Mouse (Mus musculus): ENCODE results near the gene Gm49388. TPM values are rescaled to one million over a fixed set of nuclear protein-coding genes. Genes with fewer than 3 reads are reported as not detected.
A peak's percentile ranks its signal among the peaks of the same experiment; 100 is the strongest.

Gm49388 gene
- polyA plus RNA-seq, 1 experiment from 2014 or later: not detected

DNA sequence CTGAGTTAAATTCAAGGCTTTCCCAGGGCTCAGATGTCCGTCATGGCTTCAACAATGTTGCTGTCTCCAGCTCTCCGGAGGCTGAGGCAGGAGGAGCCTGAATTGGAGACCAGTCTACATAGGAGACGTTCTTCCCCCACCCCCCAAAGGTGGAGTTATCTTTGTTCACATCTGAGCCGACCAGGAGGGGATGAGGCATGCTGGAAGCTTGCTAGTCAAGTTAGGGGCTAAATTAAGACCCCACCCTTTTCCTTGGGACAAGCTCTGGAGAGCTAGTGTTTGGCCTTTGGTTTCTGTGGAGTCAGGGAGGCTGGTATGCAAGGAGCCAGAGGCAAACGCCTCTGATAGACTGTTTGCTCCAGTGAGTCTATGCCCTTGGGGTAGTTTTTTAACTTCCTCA, 32.2 kb upstream of the Gm49388 start:
- peaks cover 55% of the 10 kb centered on the region for H3K4me1 ChIP-seq (replicated peaks)
- no peaks in the 10 kb centered on the region for H3K27me3 ChIP-seq
- H3K9me3 ChIP-seq: no peaks in the 10 kb centered on the region
- no peak overlapping the region for H3K4me2 ChIP-seq
- peaks cover 100% of the 10 kb centered on the region for H3K36me3 ChIP-seq
- H3K9ac ChIP-seq: peak overlapping the region; percentile 29
- 84% methylated on average over 5 of the region's 5 CpGs for WGBS
- no peak overlapping the region for H3K27ac ChIP-seq
- ATAC-seq (ENCODE audit: low FRiP score): no peak
- H3K4me3 ChIP-seq: no peak overlapping the region

DNA sequence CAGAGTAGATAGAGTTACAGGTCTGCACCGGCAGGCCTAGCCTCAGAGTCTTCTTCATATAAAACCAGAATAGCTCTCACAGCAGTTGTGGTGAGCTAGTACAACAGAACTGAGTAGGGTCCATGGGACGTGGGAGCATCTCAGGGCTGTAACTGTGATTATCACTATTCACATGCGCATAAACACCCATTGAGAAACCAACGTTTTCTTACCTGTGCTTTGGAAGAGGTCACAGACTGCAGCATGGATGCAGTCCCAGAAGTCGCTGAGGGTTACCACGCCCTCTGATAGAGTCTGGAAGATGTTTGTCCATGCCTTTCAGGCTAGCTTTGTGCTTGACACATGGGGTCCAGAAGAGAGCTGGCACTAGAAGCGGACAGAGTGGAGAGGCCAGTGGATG, 31.7 kb upstream of the Gm49388 start:
- WGBS: 93% methylated on average over 7 of the region's 7 CpGs

DNA sequence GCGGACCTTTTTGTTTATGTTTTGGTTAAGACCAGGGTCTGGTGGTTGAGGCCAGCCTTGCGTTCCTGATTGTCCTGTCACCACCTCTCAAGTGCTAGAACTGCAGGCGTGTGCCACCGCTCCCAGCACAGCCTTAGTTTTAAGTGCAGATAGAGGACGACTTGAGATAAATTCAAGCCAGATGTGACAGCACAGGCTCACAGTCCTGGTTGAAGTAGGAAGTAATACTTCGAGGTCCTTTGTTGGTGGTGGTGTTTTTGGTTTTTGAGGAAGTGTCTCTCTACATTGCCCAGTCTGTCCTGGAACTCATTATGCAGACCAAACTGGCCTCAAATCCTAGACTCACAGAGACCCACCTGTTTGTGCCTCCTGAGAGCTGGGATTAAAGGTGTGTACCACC, 25.7 kb upstream of the Gm49388 start:
- Histone ChIP-seq H3K4me3 (no peak overlapping the region), H3K36me3 (peaks cover 81% of the 10 kb centered on the region), H3K27ac (no peak overlapping the region), H3K9me3 (no peaks in the 10 kb centered on the region), H3K27me3 (no peaks in the 10 kb centered on the region), H3K4me1 (replicated peaks) (peaks cover 31% of the 10 kb centered on the region), H3K4me2 (no peak overlapping the region), H3K9ac (0 out of 2 replicates have a peak overlapping the region, but pooled peaks have one; percentile 13)
- 84% methylated on average over 6 of the region's 6 CpGs for WGBS
- no peak for ATAC-seq (ENCODE audit: low FRiP score)

More for the DNA sequence above, 31.7 kb upstream of the Gm49388 start:
- Histone ChIP-seq H3K4me3 (no peak overlapping the region), H3K4me2 (no peak overlapping the region), H3K9ac (peak overlapping the region; percentile 59; the same call in 1 of the 2 replicates), H3K27ac (no peak overlapping the region), H3K36me3 (peaks cover 98% of the 10 kb centered on the region), H3K9me3 (no peaks in the 10 kb centered on the region), H3K27me3 (no peaks in the 10 kb centered on the region), H3K4me1 (replicated peaks) (peaks cover 51% of the 10 kb centered on the region)
- no peak for ATAC-seq (ENCODE audit: low FRiP score)

DNA sequence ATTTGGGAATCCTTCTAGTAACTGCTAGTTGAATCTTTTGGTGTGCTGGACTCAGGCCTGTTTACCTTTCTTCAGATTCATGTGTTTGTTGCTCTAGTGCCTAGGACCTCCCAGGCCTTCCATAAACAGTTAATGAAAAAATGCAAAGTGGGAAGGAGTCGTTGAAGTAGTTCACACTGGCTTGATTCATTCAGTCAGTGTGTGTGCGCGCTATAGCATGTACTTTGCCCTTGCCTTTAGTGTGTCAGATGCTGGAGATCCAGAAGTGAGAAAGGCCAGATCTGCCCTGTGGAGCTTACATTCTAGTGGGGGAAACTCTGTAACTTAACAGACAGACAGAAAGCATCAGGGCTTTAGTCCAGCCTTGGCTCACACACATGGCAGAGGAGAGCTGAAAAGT, 24.9 kb upstream of the Gm49388 start:
- no peak overlapping the region for H3K4me3 ChIP-seq
- H3K27me3 ChIP-seq: no peaks in the 10 kb centered on the region
- no peak overlapping the region for H3K4me2 ChIP-seq
- WGBS: 91% methylated on average over 3 of the region's 3 CpGs
- peaks cover 81% of the 10 kb centered on the region for H3K36me3 ChIP-seq
- H3K9ac ChIP-seq: no peak overlapping the region
- H3K9me3 ChIP-seq: no peaks in the 10 kb centered on the region
- no peak for ATAC-seq (ENCODE audit: low FRiP score)
- H3K27ac ChIP-seq: no peak overlapping the region
- H3K4me1 ChIP-seq (replicated peaks): peaks cover 25% of the 10 kb centered on the region

- Histone ChIP-seq H3K4me2 (no peak overlapping the region), H3K36me3 (peaks cover 81% of the 10 kb centered on the region), H3K4me1 (replicated peaks) (peaks cover 20% of the 10 kb centered on the region)
Observed at GRCm38 (mm10) chr7:127761026-127761425, 24.4 kb upstream of the Gm49388 start.

GRCm38 (mm10) chr7:127763642-127764041, 21.8 kb upstream of the Gm49388 start:
- Histone ChIP-seq H3K9me3 (no peaks in the 10 kb centered on the region), H3K4me3 (no peak overlapping the region), H3K4me1 (replicated peaks) (peaks cover 10% of the 10 kb centered on the region), H3K27me3 (no peaks in the 10 kb centered on the region), H3K9ac (no peak overlapping the region), H3K27ac (no peak overlapping the region), H3K4me2 (no peak overlapping the region), H3K36me3 (peaks cover 81% of the 10 kb centered on the region)
- ATAC-seq (ENCODE audit: low FRiP score): no peak
- 94% methylated on average over 4 of the region's 4 CpGs for WGBS

More at GRCm38 (mm10) chr7:127761026-127761425, 24.4 kb upstream of the Gm49388 start:
- Histone ChIP-seq H3K27me3 (no peaks in the 10 kb centered on the region), H3K9ac (no peak overlapping the region), H3K27ac (no peak overlapping the region), H3K4me3 (no peak overlapping the region), H3K9me3 (no peaks in the 10 kb centered on the region)
- WGBS: 52% methylated on average over 7 of the region's 7 CpGs
- ATAC-seq (ENCODE audit: low FRiP score): no peak

DNA sequence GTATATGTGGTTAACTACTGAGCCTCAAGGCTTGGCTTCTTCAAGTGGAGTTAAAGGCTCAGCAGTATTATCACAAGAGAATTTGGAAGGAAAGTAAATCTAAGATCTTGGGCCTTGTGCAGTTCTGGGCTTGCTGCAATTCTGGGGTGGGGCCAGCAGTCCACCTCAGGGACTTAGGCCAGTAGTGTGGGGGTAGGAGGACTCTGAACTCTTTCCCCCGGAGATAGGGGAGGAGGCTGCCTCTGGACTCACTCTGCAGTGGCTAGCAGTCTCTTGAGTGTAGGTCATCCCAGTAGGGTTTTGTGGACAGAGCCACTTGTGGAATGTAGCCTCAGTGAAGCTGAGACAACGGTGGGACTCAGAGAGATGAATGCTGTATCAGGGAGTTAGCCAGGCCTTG, 19.7 kb upstream of the Gm49388 start:
- no peaks in the 10 kb centered on the region for H3K27me3 ChIP-seq
- WGBS: 91% methylated on average over 2 of the region's 2 CpGs
- no peak overlapping the region for H3K27ac ChIP-seq
- H3K9ac ChIP-seq: no peak overlapping the region
- H3K4me1 ChIP-seq (replicated peaks): peaks cover 28% of the 10 kb centered on the region
- H3K36me3 ChIP-seq: peaks cover 73% of the 10 kb centered on the region
- H3K4me3 ChIP-seq: no peak overlapping the region
- ATAC-seq (ENCODE audit: low FRiP score): no peak
- no peak overlapping the region for H3K4me2 ChIP-seq
- H3K9me3 ChIP-seq: no peaks in the 10 kb centered on the region

DNA sequence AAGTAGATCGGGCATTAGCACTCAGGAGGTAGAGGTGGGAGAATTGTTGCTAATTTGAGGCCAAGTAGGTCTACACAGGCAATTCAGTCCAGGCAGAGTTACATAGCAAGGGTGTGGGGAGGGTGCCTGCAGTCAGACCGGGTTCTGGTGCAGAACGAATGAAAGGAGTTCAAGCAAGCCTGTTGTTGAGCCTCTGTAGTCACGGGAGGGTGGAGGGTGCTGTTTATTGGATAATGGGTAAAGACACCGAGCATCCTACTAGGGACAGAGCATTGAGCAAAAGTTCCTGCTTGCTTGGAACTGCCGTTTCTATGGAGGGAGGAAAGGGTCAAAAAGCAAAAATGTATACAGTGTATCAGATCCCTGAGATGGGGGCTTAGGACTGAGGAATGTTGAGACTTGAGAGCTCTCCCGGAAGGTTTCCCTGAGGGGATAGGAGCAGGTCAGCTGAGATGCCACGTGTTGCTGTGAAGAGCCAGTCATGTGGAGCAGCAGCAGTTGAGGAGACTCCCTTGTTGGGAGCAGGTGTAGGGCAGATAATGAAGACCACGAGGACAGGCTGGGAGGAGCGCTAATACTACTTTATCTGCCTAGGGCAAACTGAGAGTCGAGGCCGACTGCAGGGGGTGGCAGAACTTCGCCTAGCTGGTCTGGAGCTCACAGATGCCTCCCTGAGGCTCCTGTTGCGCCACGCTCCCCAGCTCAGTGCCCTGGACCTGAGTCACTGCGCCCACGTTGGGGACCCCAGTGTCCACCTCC, 18.4 kb upstream of the Gm49388 start:
- peaks cover 62% of the 10 kb centered on the region for H3K36me3 ChIP-seq
- peaks cover 30% of the 10 kb centered on the region for H3K4me1 ChIP-seq (replicated peaks)
- H3K9me3 ChIP-seq: no peaks in the 10 kb centered on the region
- no peak for ATAC-seq (ENCODE audit: low FRiP score)
- 83% methylated on average over 17 of the region's 17 CpGs for WGBS
- H3K9ac ChIP-seq: no peak overlapping the region
- no peak overlapping the region for H3K27ac ChIP-seq
- H3K4me2 ChIP-seq: no peak overlapping the region
- H3K4me3 ChIP-seq: no peak overlapping the region
- no peaks in the 10 kb centered on the region for H3K27me3 ChIP-seq

DNA sequence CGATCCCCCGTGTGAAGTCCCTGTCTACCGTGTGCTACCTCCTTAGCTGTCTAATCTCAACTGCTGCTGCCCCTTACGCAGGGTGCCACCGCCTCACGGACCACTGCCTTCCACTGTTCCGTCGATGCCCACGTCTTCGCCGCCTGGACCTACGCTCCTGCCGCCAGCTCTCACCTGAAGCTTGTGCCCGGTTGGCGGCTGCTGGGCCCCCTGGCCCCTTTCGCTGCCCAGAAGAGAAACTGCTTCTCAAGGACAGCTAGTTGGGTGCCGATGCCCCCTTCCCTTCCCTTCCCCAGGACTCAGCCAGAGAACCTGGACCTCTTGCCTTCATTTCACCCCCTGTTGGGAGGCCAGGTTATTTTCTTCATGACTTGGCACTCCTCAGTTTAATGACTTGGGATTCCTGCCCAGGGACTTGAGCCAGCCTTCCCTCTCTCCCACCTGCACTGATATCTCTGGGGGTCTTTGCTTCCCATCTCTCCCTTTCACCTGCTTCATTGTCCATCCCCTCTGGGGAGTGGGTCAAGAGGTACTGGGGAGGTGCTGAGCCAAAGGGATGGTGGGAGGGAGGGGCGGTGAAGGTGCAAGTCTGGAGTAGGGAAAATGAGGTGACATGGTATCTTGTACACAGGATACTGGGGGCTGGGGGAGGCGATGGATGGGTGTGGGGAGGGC, 17.6 kb upstream of the Gm49388 start:
- Histone ChIP-seq H3K27me3 (no peaks in the 10 kb centered on the region), H3K9ac (peak overlapping the region; percentile 49; the same call in 1 of the 2 replicates), H3K36me3 (peaks cover 57% of the 10 kb centered on the region), H3K4me3 (no peak overlapping the region), H3K4me1 (replicated peaks) (peaks cover 30% of the 10 kb centered on the region), H3K4me2 (no peak overlapping the region), H3K27ac (peak overlapping the region; percentile 24; the same call in 1 of the 2 replicates), H3K9me3 (no peaks in the 10 kb centered on the region)
- WGBS: 93% methylated on average over 19 of the region's 19 CpGs
- no peak for ATAC-seq (ENCODE audit: low FRiP score)

GRCm38 (mm10) chr7:127768346-127768996, 16.9 kb upstream of the Gm49388 start:
- Histone ChIP-seq H3K27ac (peak overlapping the region; percentile 24; the same call in 1 of the 2 replicates), H3K9ac (no peak overlapping the region), H3K4me3 (no peak overlapping the region), H3K9me3 (no peaks in the 10 kb centered on the region), H3K36me3 (peaks cover 52% of the 10 kb centered on the region), H3K4me1 (replicated peaks) (peaks cover 30% of the 10 kb centered on the region), H3K27me3 (no peaks in the 10 kb centered on the region), H3K4me2 (0 out of 2 replicates have a peak overlapping the region, but pooled peaks have one; percentile 65)
- 51% methylated on average over 13 of the region's 13 CpGs for WGBS
- peak; percentile 40 for ATAC-seq (ENCODE audit: low FRiP score)

DNA sequence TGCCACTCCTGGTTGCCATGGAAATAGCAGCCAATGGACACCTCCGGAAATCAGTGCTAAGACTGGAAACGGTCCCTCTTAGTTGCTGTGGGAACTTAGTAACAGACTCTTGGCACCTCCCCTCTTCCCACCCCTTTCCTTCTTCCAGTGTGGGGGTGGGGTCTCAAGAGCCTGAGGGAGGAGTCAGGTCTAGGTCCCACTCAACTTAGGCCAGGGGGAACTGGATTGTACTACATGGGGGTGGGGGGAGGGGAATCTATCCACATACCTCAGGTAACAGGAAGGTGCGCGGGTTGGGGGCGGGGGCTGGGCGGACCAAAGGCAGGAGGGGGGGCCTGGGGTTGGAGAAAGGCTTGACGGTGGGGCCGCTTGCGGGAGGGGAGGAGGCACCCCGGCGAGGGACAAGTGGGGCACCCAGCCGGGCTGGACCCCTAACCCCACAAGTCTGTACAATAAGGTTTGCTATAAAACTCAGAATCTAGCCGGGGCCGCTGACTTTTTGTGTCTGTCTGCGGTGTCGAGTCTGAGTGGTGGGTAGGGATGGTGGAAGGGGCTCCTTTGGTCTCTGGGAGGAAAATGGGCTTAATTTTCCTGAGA, 16.3 kb upstream of the Gm49388 start:
- Histone ChIP-seq H3K27ac (peak overlapping the region; percentile 75), H3K4me2 (peak overlapping the region; percentile 65), H3K4me3 (peak overlapping the region; percentile 43), H3K9me3 (no peaks in the 10 kb centered on the region), H3K36me3 (peaks cover 46% of the 10 kb centered on the region), H3K4me1 (replicated peaks) (peaks cover 30% of the 10 kb centered on the region), H3K9ac (peak overlapping the region; percentile 78), H3K27me3 (no peaks in the 10 kb centered on the region)
- ATAC-seq (ENCODE audit: low FRiP score): peak; percentile 82
- WGBS: under 1% methylated on average over 16 of the region's 16 CpGs

DNA sequence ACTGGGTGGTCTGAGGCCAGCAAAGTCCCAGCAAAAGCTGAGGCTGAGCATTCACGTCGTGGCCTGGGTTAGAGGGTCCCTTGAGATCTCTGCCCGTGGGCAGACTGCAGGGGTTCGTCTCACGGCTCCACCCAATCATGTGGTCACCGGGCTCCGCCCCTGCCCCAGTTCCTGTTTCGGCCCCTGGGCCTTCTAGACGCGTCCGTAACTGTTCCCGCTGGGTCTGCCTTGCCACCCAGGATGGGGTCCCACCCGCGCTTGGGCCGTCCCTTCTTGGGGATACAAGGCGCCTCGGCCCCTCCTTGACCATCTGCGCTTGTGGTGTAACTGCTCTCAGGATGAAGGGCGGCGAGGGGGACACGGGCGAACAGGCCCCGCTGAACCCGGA, 15.8 kb upstream of the Gm49388 start, which contains the start of gene Orai3:
Gene Orai3, plus strand, starts transcription at position 165 of the 388 bp plus-strand sequence.
- H3K4me2 ChIP-seq: peak within 1 kb of the TSS; percentile 65
- H3K36me3 ChIP-seq: peaks cover 40% of the 10 kb centered on the region
- H3K27me3 ChIP-seq: no peaks in the 10 kb centered on the region
- peaks cover 30% of the 10 kb centered on the region for H3K4me1 ChIP-seq (replicated peaks)
- peak within 1 kb of the TSS; percentile 43 for H3K4me3 ChIP-seq
- H3K9me3 ChIP-seq: no peaks in the 10 kb centered on the region
- peak; percentile 57; the same call in 1 of the 2 replicates for ATAC-seq (ENCODE audit: low FRiP score)
- peak within 1 kb of the TSS; percentile 78 for H3K9ac ChIP-seq
- H3K27ac ChIP-seq: peak within 1 kb of the TSS; percentile 75
- 0% methylated on average over 24 of the region's 24 CpGs for WGBS
